Mouse (Mus musculus) lung, postnatal 0 days (tissue): ENCODE measurements around the gene Dcun1d5.
"Not testable (repeated sequence)": the region's sequence is repeated elsewhere in the genome, so short reads cannot be mapped to it uniquely, and the experiment has no call there.

Source experiments
- CTCF ChIP-seq: IDR thresholded peaks from 2 replicates; pipeline ENCODE4 v1.5.1; 2016; ENCODE audit warnings: antibody characterized with exemption, mild to moderate bottlenecking
- EP300 ChIP-seq: IDR thresholded peaks from 2 replicates; pipeline ENCODE4 v1.6.1; 2016; ENCODE audit warnings: antibody characterized with exemption, mild to moderate bottlenecking, control low read depth

- TF ChIP-seq CTCF, EP300: not testable (repeated sequence)
Observed at GRCm38 (mm10) chr9:7190694-7191093, 6.4 kb downstream of the Dcun1d5 start.
